Mouse (Mus musculus) C2C12 (cell line): Measurements from ENCODE around the gene Nlgn1.

Experiments used
- CTCF ChIP-seq: IDR thresholded peaks from one replicate; pipeline ENCODE4 v1.5.1; 2011; ENCODE audit not compliant: control insufficient read depth, insufficient read depth, insufficient read length
- MAX ChIP-seq: IDR thresholded peaks from one replicate; pipeline ENCODE4 v1.6.1; 2011; ENCODE audit warnings: mild to moderate bottlenecking, control low read depth

DNA sequence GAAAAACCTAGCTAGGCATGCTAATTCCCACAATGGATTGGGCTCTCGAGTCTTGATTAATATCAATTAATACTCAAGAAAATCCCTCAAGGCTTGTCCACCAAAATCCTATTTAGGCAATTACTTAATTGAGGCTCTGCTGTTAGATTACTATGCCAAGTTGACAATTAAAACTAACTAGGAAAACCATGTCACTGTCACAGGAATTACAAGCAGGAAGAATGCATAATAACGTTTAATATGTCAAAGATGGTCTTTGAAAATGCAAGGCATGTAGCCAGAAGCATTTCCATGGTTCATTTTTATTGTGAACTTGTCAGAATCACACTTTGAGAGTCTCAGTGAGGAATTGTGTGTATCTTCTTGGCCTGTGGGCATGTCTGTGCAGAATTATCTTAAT is 289.3 kb downstream of the Nlgn1 start:
- TF ChIP-seq CTCF (no peak), MAX (no peak)
